11 mouse cellular contexts compared by ENCODE assay signal in genomic region chr4:134121571-134121970, GRCm38 (mm10). TPM values are rescaled to one million over a fixed set of nuclear protein-coding genes. Genes with fewer than 3 reads are reported as not detected.
A peak's percentile ranks its signal among the peaks of the same experiment; 100 is the strongest.
DNase-seq lines count a peak whose midpoint lies in the region; ATAC-seq and TF ChIP-seq lines count a peak whose summit lies in the region.
"Had no signal": no experiment of that assay in that cellular context is flagged by ENCODE, and none has a peak within 500 bp of the region (broad histone marks: within the 10 kb centered on the region; RNA-seq: fewer than 3 reads in every experiment).

No protein-coding gene starts in this region.

- WGBS in intestine, embryonic 15.5 days: 43% methylated on average over 4 of the region's 4 CpGs
- 59% methylated on average over 4 of the region's 4 CpGs for WGBS in intestine, postnatal 0 days

- no peak for TF ChIP-seq CTCF in intestine, postnatal 0 days (IDR thresholded peaks at IDR 0.05; ENCODE audit: low read depth)

- H3K4me1 ChIP-seq in intestine, embryonic 15.5 days (replicated peaks): peaks cover 42% of the 10 kb centered on the region
- H3K4me1 ChIP-seq in intestine, postnatal 0 days (replicated peaks; ENCODE audit: control insufficient read depth, insufficient read depth, low read length): peaks cover 10% of the 10 kb centered on the region; the same call in 1 of the 2 replicates

- H3K27me3 ChIP-seq in intestine, embryonic 15.5 days (replicated peaks): no peaks in the 10 kb centered on the region
- H3K27me3 ChIP-seq in intestine, postnatal 0 days (replicated peaks; ENCODE audit: control insufficient read depth, insufficient read depth, low read length): no peaks in the 10 kb centered on the region
- H3K27me3 ChIP-seq: limb, embryonic 13.5 days had no signal

- H3K27ac ChIP-seq in intestine, embryonic 15.5 days: 0 out of 2 replicates have a peak overlapping the region, but pooled peaks have one; percentile 42
- no peak overlapping the region for H3K27ac ChIP-seq in intestine, postnatal 0 days (ENCODE audit: low read depth, low read length)
- H3K27ac ChIP-seq: limb, embryonic 13.5 days had no signal

- no peaks in the 10 kb centered on the region for H3K9me3 ChIP-seq in intestine, embryonic 15.5 days
- H3K9me3 ChIP-seq in intestine, postnatal 0 days (ENCODE audit: control insufficient read depth): no peaks in the 10 kb centered on the region
- H3K9me3 ChIP-seq: limb, embryonic 13.5 days had no signal

- ATAC-seq in intestine, embryonic 15.5 days: no peak
- ATAC-seq in intestine, postnatal 0 days: no peak
- peak; percentile 16 to 33; a peak in 2 of 4 replicates for ATAC-seq in hematopoietic stem cell, adult 5-6 weeks (replicated peaks in 1 of 2; ENCODE audit: insufficient read depth in 1 of 2, low FRiP score in 2 of 2, low TSS enrichment in 1 of 2, low read depth in 1 of 2, poor library complexity in 2 of 2, severe bottlenecking in 2 of 2)
- no peak for ATAC-seq in frontal cortex, adult (ENCODE audit: low TSS enrichment)

- H3K4me2 ChIP-seq in intestine, embryonic 15.5 days (replicated peaks): no peak overlapping the region
- H3K4me2 ChIP-seq in intestine, postnatal 0 days (replicated peaks; ENCODE audit: low read depth): no peak overlapping the region
- H3K4me2 ChIP-seq: limb, embryonic 13.5 days had no signal

- no peak overlapping the region for H3K4me3 ChIP-seq in intestine, embryonic 15.5 days (replicated peaks)
- H3K4me3 ChIP-seq in intestine, postnatal 0 days (ENCODE audit: low read depth, low read length): no peak overlapping the region
- H3K4me3 ChIP-seq: limb, embryonic 13.5 days had no signal

- H3K36me3 ChIP-seq in intestine, embryonic 15.5 days: no peaks in the 10 kb centered on the region
- H3K36me3 ChIP-seq in intestine, postnatal 0 days (ENCODE audit: control insufficient read depth, insufficient read depth): peaks cover 4% of the 10 kb centered on the region; the same call in 1 of the 2 replicates

- no peak overlapping the region for H3K9ac ChIP-seq in intestine, embryonic 15.5 days
- no peak overlapping the region for H3K9ac ChIP-seq in intestine, postnatal 0 days (ENCODE audit: low read depth, low read length)
- H3K9ac ChIP-seq: limb, embryonic 13.5 days had no signal

- DNase-seq in CD4-positive, CD25-positive, alpha-beta regulatory T cell, adult 2 months (ENCODE audit: low read depth, low spot score): peak; percentile 74
- DNase-seq in spleen, postnatal 4 days (ENCODE audit: low spot score in 2 of 2): peak; percentile 56 to 78
- DNase-seq in kidney, postnatal 25 days: no peak
- no peak for DNase-seq in embryo, embryonic 10 days (ENCODE audit: low spot score)
- DNase-seq: cerebellum, adult 9-11 months; gastrocnemius, postnatal 14 days had no signal

RNA-seq across cellular contexts. Expression of gene Sh3bgrl3, which starts 7.0 kb away (rescaled TPM):
- 362 and 375 TPM in 2 replicates for polyA plus RNA-seq in intestine, embryonic 15.5 days (2015; fragmentation: Nextera tagmentation; extraction: Ambion mirVana)
- polyA plus RNA-seq in intestine, postnatal 0 days (2015; fragmentation: Nextera tagmentation; extraction: Ambion mirVana): 503 and 522 TPM in 2 replicates
- total RNA-seq in hematopoietic stem cell, adult 5-6 weeks (2017): 118 and 287 TPM in 2 replicates

RNA-seq across cellular contexts. Expression of gene Ubxn11, which starts 19.2 kb away (rescaled TPM):
- 4.4 and 6.0 TPM in 2 replicates for polyA plus RNA-seq in intestine, embryonic 15.5 days (2015; fragmentation: Nextera tagmentation; extraction: Ambion mirVana)
- polyA plus RNA-seq in intestine, postnatal 0 days (2015; fragmentation: Nextera tagmentation; extraction: Ambion mirVana): 0.88 and 1.5 TPM in 2 replicates
- 4.2 and 6.3 TPM in 2 replicates for total RNA-seq in hematopoietic stem cell, adult 5-6 weeks (2017)

RNA-seq across cellular contexts. Expression of gene Cd52, which starts 26.7 kb away (rescaled TPM):
- 27.0 and 29.7 TPM in 2 replicates for polyA plus RNA-seq in intestine, embryonic 15.5 days (2015; fragmentation: Nextera tagmentation; extraction: Ambion mirVana)
- 28.7 and 31.2 TPM in 2 replicates for polyA plus RNA-seq in intestine, postnatal 0 days (2015; fragmentation: Nextera tagmentation; extraction: Ambion mirVana)
- 342 and 372 TPM in 2 replicates for total RNA-seq in hematopoietic stem cell, adult 5-6 weeks (2017)

Comparison
In these comparisons a context has a peak if more than half of its experiments do, and no peak if none do; other contexts are left out.
1. ATAC-seq: peak in hematopoietic stem cell, adult 5-6 weeks (2 of 2); none in intestine, embryonic 15.5 days (single experiment), intestine, postnatal 0 days (single experiment) and frontal cortex, adult (single experiment).
2. DNase-seq: peak in CD4-positive, CD25-positive, alpha-beta regulatory T cell, adult 2 months (single experiment) and spleen, postnatal 4 days (2 of 2); none in kidney, postnatal 25 days (0 of 2) and embryo, embryonic 10 days (single experiment).